Comparison of ENCODE assay signal across 9 mouse cellular contexts in the genomic region with DNA sequence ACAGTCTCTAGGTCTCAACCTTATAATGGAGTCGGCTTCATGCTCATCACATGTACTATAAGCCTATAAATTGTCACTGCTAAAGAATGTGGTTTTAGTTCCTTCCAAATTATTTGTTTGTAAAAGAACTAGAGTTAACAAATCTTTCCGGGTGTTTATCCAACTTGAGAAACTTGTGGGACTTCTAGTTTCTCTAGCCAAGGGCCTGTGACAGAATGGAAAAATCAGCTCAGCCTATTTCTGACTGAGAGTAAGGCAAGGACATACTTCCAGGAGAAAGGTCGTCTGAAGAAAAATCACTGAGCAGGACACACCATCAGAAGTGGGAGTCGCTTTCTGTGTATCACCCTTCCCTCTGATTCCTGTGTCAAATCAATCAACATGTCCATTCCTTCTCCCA.
"Had no signal": no experiment of that assay in that cellular context is flagged by ENCODE, and none has a peak within 500 bp of the region (broad histone marks: within the 10 kb centered on the region; RNA-seq: fewer than 3 reads in every experiment).

No protein-coding gene starts in this region.

- ATAC-seq: midbrain, embryonic 16.5 days had no signal

- H3K4me2 ChIP-seq: limb, embryonic 13.5 days; midbrain, embryonic 12.5 days had no signal

- H3K27ac ChIP-seq: layer of hippocampus, adult 2 months; limb, embryonic 13.5 days; liver, embryonic 14.5 days; midbrain, embryonic 12.5 days had no signal

- H3K9me3 ChIP-seq: limb, embryonic 13.5 days; midbrain, embryonic 12.5 days had no signal

- H3K9ac ChIP-seq: limb, embryonic 13.5 days; liver, embryonic 14.5 days; midbrain, embryonic 12.5 days had no signal

- H3K4me3 ChIP-seq: layer of hippocampus, adult 2 months; limb, embryonic 13.5 days; midbrain, embryonic 12.5 days had no signal

- H3K36me3 ChIP-seq: limb, embryonic 13.5 days; midbrain, embryonic 12.5 days had no signal

- DNase-seq: kidney, postnatal 10 days; kidney, postnatal 4 days; right cerebral cortex, postnatal 14 days; thymus, postnatal 36 days had no signal

- H3K27me3 ChIP-seq: limb, embryonic 13.5 days; midbrain, embryonic 12.5 days had no signal
